Mouse (Mus musculus): ENCODE results near the gene Il21r. TPM values are rescaled to one million over a fixed set of nuclear protein-coding genes. Genes with fewer than 3 reads are reported as not detected.

Il21r gene
- total RNA-seq, 2 experiments from 2014 or later: not detected

DNA sequence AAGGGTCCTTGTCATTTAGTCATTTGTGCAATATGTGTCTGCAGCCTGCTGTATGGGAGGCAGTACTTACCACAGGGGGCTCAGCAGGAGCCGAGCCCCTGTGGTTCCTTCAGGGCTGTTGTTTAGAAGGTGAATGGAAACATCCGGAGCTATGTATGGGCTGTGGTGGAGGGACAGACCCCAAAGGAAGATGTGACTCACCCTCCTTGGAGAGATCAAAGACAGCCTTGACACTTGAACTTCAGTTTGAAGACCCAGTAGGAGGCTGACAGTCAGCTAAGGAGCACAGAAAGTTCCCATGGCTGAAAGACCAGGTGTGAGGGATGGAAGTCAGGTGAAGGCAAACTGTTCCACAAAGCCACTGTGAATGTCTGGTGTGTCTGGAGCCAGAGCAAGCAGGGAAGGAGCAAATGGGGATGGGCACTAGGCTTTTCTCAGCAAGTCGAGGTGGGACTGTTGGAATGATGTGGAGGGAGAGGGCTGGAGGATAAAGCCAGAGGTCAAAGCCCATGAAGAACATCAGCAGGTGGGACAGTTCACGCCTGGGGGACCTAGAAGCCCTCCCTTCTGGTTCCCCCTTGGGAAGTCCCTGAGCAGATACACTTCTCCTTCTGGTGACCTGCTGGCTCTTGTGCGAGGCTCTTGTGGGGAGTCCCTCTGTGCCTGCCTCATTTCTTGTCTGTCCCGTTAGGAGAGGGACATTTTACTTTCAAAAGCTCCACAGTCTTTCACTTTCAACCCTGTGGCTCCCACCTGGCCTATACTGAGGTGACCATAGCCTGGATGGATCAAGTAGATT lies 4.4 kb downstream of the Il21r start:
- Histone ChIP-seq H3K27ac (no peak overlapping the region), H3K4me3 (no peak overlapping the region)
- TF ChIP-seq CTCF (IDR thresholded peaks at IDR 0.05): no peak
- intact Hi-C loops (cut with DNase I): no loop called here
- no peak for DNase-seq

DNA sequence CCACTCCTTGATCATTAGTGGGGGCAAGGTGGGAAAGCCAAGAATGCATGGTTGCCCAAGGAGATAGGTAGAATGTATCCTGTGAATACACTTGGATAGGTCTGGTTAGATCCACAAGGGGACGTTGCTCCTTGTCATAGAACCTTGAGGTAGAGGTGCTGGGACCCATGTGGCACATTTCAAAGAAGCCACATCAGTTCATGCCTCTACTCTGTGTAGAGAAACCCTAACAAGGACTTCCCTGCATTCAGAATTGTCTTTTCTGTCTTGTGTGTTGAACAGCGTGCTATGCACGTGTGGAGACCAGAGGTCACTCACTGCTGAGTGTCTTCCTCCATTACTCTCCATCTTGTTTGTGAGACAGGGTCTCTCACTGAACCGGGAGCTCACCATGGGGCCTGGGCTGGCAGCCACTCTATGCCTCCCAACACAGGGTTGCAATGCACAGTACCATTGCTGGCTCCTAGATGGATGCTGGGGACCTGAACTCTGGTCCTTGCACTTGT lies 5.0 kb downstream of the Il21r start:
- no peak overlapping the region for H3K4me3 ChIP-seq

DNA sequence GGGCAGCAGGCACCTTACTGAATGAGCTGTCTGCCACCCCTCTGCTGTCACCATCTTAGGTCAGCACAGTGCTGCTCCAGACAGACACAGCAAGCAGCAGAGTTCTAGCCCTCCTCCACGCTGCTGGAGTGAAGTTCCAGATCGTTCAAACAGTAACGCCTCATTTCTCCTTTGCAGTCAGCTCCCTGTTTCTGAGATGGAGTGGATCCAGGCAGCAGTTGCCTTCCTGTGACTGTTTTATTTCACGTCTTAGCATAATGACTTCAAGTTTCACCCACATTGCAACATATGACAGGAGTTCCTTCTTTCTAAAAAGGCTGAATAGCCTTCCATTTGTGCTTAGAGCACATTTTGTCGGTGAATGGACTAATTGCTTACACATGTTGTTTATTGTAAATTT lies 10.3 kb downstream of the Il21r start:
- no peak for DNase-seq
- intact Hi-C loops (cut with DNase I): no loop called here

More for the DNA sequence above, 5.0 kb downstream of the Il21r start:
- intact Hi-C loops (cut with DNase I): no loop called here
- DNase-seq: no peak
- TF ChIP-seq CTCF (IDR thresholded peaks at IDR 0.05): no peak
- no peak overlapping the region for H3K27ac ChIP-seq

DNA sequence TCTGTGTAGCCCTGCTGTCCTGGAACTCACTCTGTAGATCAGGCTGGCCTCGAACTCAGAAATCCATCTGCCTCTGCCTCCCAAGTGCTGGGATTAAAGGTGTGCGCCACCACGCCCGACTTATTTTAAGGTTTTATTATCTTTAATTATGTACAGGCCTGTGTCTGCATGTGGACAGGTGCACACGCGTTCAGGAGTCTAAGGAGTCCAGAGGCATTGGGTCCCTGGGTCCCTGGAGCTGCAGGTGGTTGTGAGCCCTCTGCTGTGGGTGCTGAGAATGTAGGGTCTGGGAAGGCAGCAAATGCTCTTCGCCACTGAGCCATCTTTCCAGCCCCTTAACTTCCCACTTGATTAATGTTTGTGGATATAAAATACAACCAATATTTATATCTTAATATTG lies 12.2 kb downstream of the Il21r start:
- Histone ChIP-seq H3K27ac (no peak overlapping the region), H3K4me3 (no peak overlapping the region)
- DNase-seq: no peak
- intact Hi-C loops (cut with DNase I): no loop called here
- TF ChIP-seq CTCF (IDR thresholded peaks at IDR 0.05): no peak

More for the DNA sequence above, 10.3 kb downstream of the Il21r start:
- H3K27ac ChIP-seq: no peak overlapping the region
- H3K4me3 ChIP-seq: no peak overlapping the region
- no peak for TF ChIP-seq CTCF (IDR thresholded peaks at IDR 0.05)

DNA sequence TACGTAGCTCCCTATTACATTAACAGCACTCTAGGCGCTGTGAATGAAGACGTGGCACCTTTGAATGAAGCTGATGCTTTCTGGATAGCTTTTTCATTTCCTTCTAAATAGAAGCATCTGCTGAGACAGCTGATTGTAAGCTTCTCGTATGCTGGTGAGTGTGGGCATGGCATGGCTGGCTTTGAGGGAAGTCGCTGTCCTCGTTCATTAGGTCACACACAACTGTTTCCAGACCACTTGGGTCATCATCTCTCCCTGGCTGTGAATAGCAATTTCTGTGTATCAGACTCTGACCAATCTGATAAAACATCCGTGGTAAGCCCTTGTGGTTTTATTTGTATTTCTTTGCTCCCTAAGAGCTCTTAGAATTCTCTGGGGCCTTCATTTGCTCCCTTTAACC lies 14.8 kb downstream of the Il21r start:
- intact Hi-C loops (cut with DNase I): no loop called here
- Histone ChIP-seq H3K4me3 (no peak overlapping the region), H3K27ac (no peak overlapping the region)
- DNase-seq: no peak
- TF ChIP-seq CTCF (IDR thresholded peaks at IDR 0.05): no peak

DNA sequence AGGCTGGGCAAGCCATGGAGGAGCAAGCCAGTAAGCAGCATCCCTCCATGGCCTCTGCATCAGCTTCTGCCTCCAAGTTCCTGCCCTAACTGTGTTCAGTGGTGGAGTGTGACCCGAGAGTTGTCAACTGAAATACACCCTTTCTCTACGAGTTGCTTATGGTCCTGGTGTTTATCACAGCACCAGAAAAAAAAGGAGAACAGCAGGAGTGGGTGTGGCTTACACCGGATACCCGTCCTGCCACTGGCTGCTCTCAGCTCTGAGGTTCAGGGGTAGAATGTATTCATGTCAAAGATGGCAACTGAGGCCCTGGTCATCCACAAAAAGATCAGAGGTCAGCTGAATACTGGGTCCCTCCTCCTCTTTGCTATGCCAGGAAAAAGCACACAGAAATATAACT lies 16.8 kb downstream of the Il21r start:
- no peak overlapping the region for H3K27ac ChIP-seq
- no peak for TF ChIP-seq CTCF (IDR thresholded peaks at IDR 0.05)
- H3K4me3 ChIP-seq: no peak overlapping the region
- DNase-seq: no peak
- intact Hi-C loops (cut with DNase I): no loop called here

DNA sequence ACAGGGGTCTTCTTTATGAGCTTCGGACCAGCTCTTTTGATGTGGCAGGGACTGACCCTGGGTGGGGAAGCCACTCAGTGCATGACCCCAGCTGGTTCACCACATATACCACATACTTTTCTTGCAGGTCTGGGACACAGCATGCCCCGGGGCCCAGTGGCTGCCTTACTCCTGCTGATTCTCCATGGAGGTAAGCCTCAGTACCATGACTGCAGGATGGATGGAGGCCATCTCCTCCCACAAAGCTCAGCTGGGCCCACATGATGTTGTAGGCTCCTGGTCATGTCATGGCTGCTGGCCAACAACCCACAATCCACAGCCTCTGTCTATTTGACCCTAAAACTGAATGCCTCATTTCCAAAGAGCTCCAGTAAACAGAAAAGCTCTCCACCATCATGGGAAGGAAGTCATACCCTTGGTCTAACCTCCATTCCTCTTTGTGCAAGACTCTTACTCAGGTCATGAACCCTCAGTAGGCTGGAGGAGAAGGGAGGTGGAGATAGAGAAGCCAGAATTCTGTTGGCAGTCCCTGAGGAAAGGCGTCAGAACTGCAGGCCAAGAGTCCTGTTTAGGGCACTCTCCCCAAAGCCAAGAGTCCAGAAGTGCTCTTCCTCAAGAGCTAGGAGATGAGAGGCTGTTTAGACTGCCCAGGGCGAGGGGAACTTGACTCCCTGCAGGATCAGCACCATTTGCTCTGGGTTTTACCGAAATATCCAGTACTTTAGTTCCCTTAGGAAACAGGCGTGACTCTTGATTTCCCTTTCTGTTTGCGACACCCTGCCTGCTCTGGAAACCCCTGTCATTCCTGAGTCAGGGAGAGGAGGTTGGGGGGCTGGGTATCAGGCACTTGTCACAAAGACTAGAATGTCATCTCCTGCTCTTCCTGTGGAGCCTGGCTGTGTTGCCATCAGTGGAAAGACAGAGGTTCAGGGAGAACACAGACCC lies 19.8 kb downstream of the Il21r start:
- intact Hi-C loops (cut with DNase I): no loop called here
- no peak for TF ChIP-seq CTCF (IDR thresholded peaks at IDR 0.05)
- no peak overlapping the region for H3K4me3 ChIP-seq
- no peak overlapping the region for H3K27ac ChIP-seq
- DNase-seq: no peak

DNA sequence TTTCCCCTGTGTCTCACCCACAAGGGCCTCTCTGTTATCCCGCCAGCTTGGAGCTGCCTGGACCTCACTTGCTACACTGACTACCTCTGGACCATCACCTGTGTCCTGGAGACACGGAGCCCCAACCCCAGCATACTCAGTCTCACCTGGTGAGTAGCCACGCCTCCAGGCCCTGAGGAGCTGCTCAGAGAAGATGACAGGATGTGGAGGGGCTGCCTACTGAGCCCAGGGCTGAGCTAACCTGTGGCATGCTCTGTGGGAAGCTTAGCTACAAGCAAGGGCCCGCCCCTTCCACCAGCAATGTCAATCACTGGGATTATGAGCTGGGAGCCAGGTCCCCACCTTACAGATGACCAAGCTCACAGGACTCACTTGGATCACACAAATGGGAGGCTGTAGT lies 22.0 kb downstream of the Il21r start:
- intact Hi-C loops (cut with DNase I): no loop called here
- DNase-seq: no peak
- TF ChIP-seq CTCF (IDR thresholded peaks at IDR 0.05): no peak
- H3K27ac ChIP-seq: no peak overlapping the region
- H3K4me3 ChIP-seq: no peak overlapping the region

DNA sequence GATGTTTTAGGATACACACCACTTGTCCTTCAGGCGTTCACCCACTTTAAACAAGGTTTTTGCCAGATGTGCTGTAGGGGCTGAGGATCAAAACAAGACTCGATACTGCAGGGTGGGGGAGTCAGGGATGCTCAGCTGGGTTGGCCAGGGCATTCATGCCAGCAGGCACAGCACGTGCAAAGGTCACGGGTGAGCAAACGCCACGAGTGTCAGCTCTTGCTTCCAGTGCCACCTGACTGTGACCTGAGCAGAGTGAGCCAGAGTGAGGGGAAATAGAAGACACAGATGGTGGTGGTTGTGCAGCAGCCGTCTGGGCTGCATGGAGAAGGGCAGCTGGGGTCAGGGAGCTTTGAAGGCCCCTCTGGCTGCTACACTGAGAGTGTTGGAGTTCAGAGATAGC lies 22.6 kb downstream of the Il21r start:
- Histone ChIP-seq H3K4me3 (no peak overlapping the region), H3K27ac (no peak overlapping the region)
- intact Hi-C loops (cut with DNase I): no loop called here
- no peak for TF ChIP-seq CTCF (IDR thresholded peaks at IDR 0.05)
- DNase-seq: no peak

DNA sequence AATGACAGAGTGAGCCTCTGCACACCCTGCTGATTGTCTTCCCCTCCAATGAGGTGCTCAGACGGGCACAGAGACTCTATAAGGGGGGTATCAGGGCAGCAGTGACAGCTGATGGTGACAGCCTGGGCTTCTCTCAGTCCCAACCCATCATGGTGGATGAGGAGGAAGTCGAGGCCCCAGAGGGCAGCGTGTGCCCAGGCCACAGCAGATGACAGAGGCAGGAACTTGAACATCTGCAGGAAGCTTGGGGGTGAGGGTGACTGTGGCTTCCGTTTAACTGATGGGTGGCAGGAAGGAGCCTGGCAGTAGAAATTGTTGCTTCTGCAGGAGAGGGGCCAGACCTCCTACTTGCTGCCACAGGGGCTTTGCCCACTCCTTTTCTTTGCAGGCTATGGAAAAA lies 27.1 kb downstream of the Il21r start:
- H3K27ac ChIP-seq: 0 out of 2 replicates have a peak overlapping the region, but pooled peaks have one; percentile 31
- H3K4me3 ChIP-seq: no peak overlapping the region
- no peak for TF ChIP-seq CTCF (IDR thresholded peaks at IDR 0.05)
- intact Hi-C loops (cut with DNase I): no loop called here
- no peak for DNase-seq

DNA sequence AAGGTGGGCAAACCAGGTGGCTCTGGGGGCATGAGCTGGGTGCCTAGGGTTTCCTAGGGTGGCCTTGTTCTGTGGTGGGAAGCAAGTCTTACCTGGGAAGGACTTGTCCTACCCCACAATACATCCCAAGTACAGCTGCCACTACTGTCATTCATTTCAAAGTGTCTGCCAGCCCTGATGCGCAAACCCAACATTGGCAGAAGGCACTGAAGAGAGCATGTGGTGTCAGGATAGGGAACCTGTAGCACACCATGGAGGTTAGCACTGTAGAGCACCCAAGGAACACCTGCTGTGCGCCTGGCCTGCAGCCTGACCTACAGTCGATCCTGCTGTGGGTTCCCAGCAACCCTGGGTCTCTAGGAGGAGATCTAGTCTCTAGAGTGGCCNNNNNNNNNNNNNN lies 27.8 kb downstream of the Il21r start:
- DNase-seq: no peak
- intact Hi-C loops (cut with DNase I): no loop called here
- Histone ChIP-seq H3K27ac (no peak overlapping the region), H3K4me3 (no peak overlapping the region)
- TF ChIP-seq CTCF (IDR thresholded peaks at IDR 0.05): no peak

DNA sequence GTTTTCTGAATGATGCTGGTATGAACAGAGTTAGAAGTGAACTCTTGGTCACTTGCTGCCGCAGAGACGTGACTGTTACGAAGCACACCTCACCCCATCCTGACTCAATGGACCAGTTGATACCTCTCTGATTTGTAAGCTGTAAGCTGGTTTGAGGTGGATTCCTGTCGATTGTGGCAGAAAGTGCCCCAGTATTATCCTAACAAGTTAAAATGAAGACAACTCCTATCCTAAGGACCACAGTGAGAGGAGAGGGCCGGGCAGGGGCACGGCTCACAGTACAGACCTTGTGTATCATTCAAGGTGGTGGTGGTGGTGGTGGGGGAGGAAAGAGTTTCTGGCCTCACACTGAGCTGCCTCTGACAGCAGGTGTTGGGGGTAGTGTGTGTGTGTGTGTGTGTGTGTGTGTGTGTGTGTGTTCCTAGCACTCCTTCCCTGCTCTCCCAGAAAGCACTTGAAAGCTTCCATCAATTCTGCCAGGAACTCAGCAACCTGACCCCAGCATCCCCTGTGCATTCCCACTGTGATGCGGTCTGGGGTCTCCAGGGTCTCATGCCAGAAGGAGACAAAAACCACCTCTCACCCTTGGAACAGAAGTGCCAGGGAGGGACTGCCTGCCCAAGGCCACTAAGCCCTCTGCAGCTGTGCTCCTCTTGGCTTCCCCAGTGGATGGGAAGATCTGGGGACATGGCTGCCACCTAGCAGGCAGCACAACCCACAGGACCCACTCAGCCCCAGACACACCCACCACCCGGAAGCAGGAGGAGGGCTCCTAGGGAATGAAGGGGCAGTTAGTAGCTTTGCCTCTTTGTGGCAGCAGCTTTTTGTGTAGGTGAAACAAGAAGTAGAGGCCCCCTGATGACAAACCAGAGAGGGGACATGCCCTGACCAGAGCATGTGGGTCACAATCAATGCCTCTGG lies 34.3 kb downstream of the Il21r start:
- no peak for DNase-seq
- Histone ChIP-seq H3K27ac (no peak overlapping the region), H3K4me3 (no peak overlapping the region)
- TF ChIP-seq CTCF (IDR thresholded peaks at IDR 0.05): no peak
- intact Hi-C loops (cut with DNase I): loop anchor here (2.0 kb wide), 2 partner anchors 167 to 217 kb away; no protein-coding TSS in a partner anchor
